Mouse (Mus musculus): Measurements from ENCODE around the gene S100a7a.

Gene S100a7a

GRCm38 (mm10) chr3:90653717-90654116, at the start of gene S100a7a:
Gene S100a7a (plus strand): TSS chr3:90654017.
- in situ Hi-C loops (cut with MboI; ENCODE audit: unreplicated experiment in 2 of 2), result loop anchor here (5.0 to 25.0 kb wide), 2 partner anchors 231 to 1116 kb away; no protein-coding TSS in a partner anchor

GRCm38 (mm10) chr3:90604416-90604815, 49.4 kb upstream of the S100a7a start:
- in situ Hi-C loops (cut with MboI; ENCODE audit: unreplicated experiment in 2 of 2), result loop anchor here in 1 of 2 experiments (25.0 kb wide), 1 partner anchor 392 kb away; the partner anchor contains the start of genes Rab13 and Rps27

- in situ Hi-C loops (cut with MboI; ENCODE audit: unreplicated experiment in 2 of 2), result loop anchor here in 1 of 2 experiments (25.0 kb wide), 1 partner anchor 393 kb away; the partner anchor contains the start of genes Rab13 and Rps27
Observed at GRCm38 (mm10) chr3:90605049-90605448, 48.8 kb upstream of the S100a7a start.

- in situ Hi-C loops (cut with MboI; ENCODE audit: unreplicated experiment in 2 of 2), result loop anchor here in 1 of 2 experiments (25.0 kb wide), 1 partner anchor 393 kb away; the partner anchor contains the start of genes Rab13 and Rps27
Observed at GRCm38 (mm10) chr3:90605736-90606135, 48.1 kb upstream of the S100a7a start.

GRCm38 (mm10) chr3:90606185-90606584, 47.6 kb upstream of the S100a7a start:
- in situ Hi-C loops (cut with MboI; ENCODE audit: unreplicated experiment in 2 of 2), result loop anchor here in 1 of 2 experiments (25.0 kb wide), 1 partner anchor 394 kb away; the partner anchor contains the start of genes Rab13 and Rps27

GRCm38 (mm10) chr3:90607361-90607760, 46.5 kb upstream of the S100a7a start:
- in situ Hi-C loops (cut with MboI; ENCODE audit: unreplicated experiment in 2 of 2), result loop anchor here in 1 of 2 experiments (25.0 kb wide), 1 partner anchor 395 kb away; the partner anchor contains the start of genes Rab13 and Rps27

- in situ Hi-C loops (cut with MboI; ENCODE audit: unreplicated experiment in 2 of 2), result loop anchor here in 1 of 2 experiments (25.0 kb wide), 1 partner anchor 396 kb away; the partner anchor contains the start of genes Rab13 and Rps27
Observed at GRCm38 (mm10) chr3:90608223-90608622, 45.6 kb upstream of the S100a7a start, which contains the start of gene S100a5. Gene S100a5 (plus strand): TSS chr3:90608523.

GRCm38 (mm10) chr3:90609102-90609501, 44.7 kb upstream of the S100a7a start:
- in situ Hi-C loops (cut with MboI; ENCODE audit: unreplicated experiment in 2 of 2), result loop anchor here in 1 of 2 experiments (25.0 kb wide), 1 partner anchor 397 kb away; the partner anchor contains the start of genes Rab13 and Rps27

GRCm38 (mm10) chr3:90611494-90611893, 42.3 kb upstream of the S100a7a start:
- in situ Hi-C loops (cut with MboI; ENCODE audit: unreplicated experiment in 2 of 2), result loop anchor here (5.0 to 25.0 kb wide), 3 partner anchors 119 to 399 kb away; partner anchors contain the start of genes Snapin (in 2 of the 2), Rab13 (in 1 of the 2) and Rps27 (in 1 of the 2)

GRCm38 (mm10) chr3:90612061-90612460, 41.8 kb upstream of the S100a7a start:
- in situ Hi-C loops (cut with MboI; ENCODE audit: unreplicated experiment in 2 of 2), result loop anchor here (5.0 to 25.0 kb wide), 3 partner anchors 120 to 400 kb away; partner anchors contain the start of genes Snapin (in 2 of the 2), Rab13 (in 1 of the 2) and Rps27 (in 1 of the 2)

GRCm38 (mm10) chr3:90612728-90613291, 41.0 kb upstream of the S100a7a start, which contains the start of gene S100a6:
Gene S100a6 (plus strand): TSS chr3:90612882.
- in situ Hi-C loops (cut with MboI; ENCODE audit: unreplicated experiment in 2 of 2), result loop anchor here (5.0 to 25.0 kb wide), 3 partner anchors 121 to 401 kb away; partner anchors contain the start of genes Snapin (in 2 of the 2), Rab13 (in 1 of the 2) and Rps27 (in 1 of the 2)

GRCm38 (mm10) chr3:90613461-90614147, 40.2 kb upstream of the S100a7a start:
- in situ Hi-C loops (cut with MboI; ENCODE audit: unreplicated experiment in 2 of 2), result loop anchor here (5.0 to 25.0 kb wide), 3 partner anchors 121 to 401 kb away; partner anchors contain the start of genes Snapin (in 2 of the 2), Rab13 (in 1 of the 2) and Rps27 (in 1 of the 2)

GRCm38 (mm10) chr3:90614148-90614530, 39.7 kb upstream of the S100a7a start:
- in situ Hi-C loops (cut with MboI; ENCODE audit: unreplicated experiment in 2 of 2), result loop anchor here (5.0 to 25.0 kb wide), 3 partner anchors 122 to 402 kb away; partner anchors contain the start of genes Snapin (in 2 of the 2), Rab13 (in 1 of the 2) and Rps27 (in 1 of the 2)

- in situ Hi-C loops (cut with MboI; ENCODE audit: unreplicated experiment in 2 of 2), result loop anchor here (5.0 to 25.0 kb wide), 5 partner anchors 32 to 402 kb away; partner anchors contain the start of genes Snapin (in 2 of the 2), Rab13 (in 1 of the 2) and Rps27 (in 1 of the 2)
Observed at GRCm38 (mm10) chr3:90614611-90615251, 39.1 kb upstream of the S100a7a start.

- in situ Hi-C loops (cut with MboI; ENCODE audit: unreplicated experiment in 2 of 2), result loop anchor here (5.0 to 25.0 kb wide), 4 partner anchors 33 to 403 kb away; partner anchors contain the start of genes Rab13 (in 1 of the 2) and Rps27 (in 1 of the 2)
Observed at GRCm38 (mm10) chr3:90615415-90615814, 38.4 kb upstream of the S100a7a start.

GRCm38 (mm10) chr3:90615911-90616310, 37.9 kb upstream of the S100a7a start:
- in situ Hi-C loops (cut with MboI; ENCODE audit: unreplicated experiment in 2 of 2), result loop anchor here (5.0 to 25.0 kb wide), 4 partner anchors 34 to 404 kb away; partner anchors contain the start of genes Rab13 (in 1 of the 2) and Rps27 (in 1 of the 2)

GRCm38 (mm10) chr3:90617586-90617985, 36.2 kb upstream of the S100a7a start:
- in situ Hi-C loops (cut with MboI; ENCODE audit: unreplicated experiment in 2 of 2), result loop anchor here (5.0 to 25.0 kb wide), 4 partner anchors 35 to 405 kb away; partner anchors contain the start of genes Rab13 (in 1 of the 2) and Rps27 (in 1 of the 2)

- in situ Hi-C loops (cut with MboI; ENCODE audit: unreplicated experiment in 2 of 2), result loop anchor here in 1 of 2 experiments (25.0 kb wide), 1 partner anchor 409 kb away; the partner anchor contains the start of genes Rab13 and Rps27
Observed at GRCm38 (mm10) chr3:90621552-90621951, 32.3 kb upstream of the S100a7a start.
